Mouse (Mus musculus): ENCODE data around the gene Slc15a3. TPM values are rescaled to one million over a fixed set of nuclear protein-coding genes. Genes with fewer than 3 reads are reported as not detected.

Gene Slc15a3
- polyA plus RNA-seq (2014; fragmentation: Illumina TruSeq; extraction: RNeasy Lipid Tissue Mini Kit (QIAGEN cat#74804); ENCODE audit: low read depth, low replicate concordance), result 1.8 TPM

GRCm38 (mm10) chr19:10839010-10839892, at the start of gene Slc15a3:
Gene Slc15a3 (plus strand): TSS chr19:10839727.

DNA sequence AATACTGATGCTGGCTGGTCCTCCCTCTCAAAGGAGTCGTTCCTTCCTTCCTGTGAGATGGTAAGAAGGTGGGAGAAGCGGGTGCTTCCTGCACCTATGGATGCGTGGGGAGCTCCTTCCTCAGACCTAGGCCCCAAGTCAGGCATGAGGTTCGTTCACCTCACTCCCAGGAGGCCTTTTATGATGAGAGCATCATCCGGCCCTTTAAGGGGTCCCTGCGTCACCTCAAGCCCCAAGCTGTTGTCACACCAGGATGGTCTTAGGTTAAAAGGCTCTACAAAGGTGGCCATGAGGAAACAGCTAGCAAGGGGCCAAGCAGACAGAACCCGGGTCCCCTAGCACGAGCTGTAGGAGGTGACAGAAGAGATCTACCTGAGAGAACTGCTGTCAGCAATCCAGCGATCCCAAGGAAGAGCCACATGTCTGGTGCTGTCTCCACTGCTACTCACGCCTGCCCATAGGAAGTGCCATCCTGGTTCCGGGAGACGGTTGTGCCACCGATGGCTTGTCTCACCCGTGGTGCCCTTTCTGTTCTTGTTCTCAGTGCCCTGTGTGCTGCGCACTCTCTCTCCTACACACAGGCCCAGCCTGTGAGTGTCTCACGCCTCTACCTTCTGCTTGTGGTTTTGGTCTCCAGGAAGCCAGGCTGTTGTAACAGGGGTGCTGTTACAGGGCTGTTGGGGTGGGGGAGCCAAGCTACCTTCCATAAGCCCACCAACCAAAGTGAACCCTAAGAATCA, 9.9 kb upstream of the Slc15a3 start, which contains the start of gene Cd6:
Cd6 (minus strand) TSS at position 623 of the 740 bp plus-strand sequence.

GRCm38 (mm10) chr19:10869886-10870527, 30.5 kb downstream of the Slc15a3 start, which contains the start of gene Tmem132a:
Gene Tmem132a (minus strand): TSS chr19:10869940.

DNA sequence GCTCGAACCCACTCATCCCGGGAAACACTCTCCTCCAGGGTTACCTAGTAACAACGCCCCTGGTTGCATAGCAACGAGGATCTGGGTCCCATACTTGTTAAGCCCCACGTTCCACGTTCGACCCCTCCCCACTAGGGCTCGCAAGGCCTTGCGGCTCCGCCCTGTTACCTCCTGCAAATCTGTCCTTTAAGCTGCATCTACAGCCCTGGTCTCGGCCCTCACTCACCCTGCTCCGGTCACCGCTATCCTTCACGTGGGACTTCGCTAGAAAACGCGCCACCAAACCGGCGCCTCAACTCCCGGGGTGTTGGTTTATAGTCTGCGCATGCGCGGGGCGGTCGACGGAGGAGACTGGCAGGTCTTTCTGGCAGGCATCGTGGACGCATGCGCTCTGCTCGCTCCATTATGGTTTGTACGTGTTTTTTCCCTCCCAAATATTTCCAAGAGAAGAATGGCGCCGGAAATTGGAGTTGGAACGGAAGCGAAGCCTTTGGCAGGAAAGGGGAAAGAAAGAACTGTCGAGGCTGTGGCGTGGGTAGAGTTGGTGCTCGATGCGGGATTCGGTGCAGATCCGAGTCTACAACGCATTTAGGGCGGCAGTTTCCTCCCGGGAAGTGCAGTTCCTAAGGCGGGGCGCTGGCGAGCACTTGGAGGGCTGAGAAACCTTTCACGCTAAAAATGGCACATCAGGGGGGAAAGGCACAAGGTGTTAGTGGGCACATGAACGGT, 42.1 kb downstream of the Slc15a3 start, which contains the start of gene Tmem109:
Tmem109 (minus strand) TSS at position 576 of the 729 bp plus-strand sequence.

DNA sequence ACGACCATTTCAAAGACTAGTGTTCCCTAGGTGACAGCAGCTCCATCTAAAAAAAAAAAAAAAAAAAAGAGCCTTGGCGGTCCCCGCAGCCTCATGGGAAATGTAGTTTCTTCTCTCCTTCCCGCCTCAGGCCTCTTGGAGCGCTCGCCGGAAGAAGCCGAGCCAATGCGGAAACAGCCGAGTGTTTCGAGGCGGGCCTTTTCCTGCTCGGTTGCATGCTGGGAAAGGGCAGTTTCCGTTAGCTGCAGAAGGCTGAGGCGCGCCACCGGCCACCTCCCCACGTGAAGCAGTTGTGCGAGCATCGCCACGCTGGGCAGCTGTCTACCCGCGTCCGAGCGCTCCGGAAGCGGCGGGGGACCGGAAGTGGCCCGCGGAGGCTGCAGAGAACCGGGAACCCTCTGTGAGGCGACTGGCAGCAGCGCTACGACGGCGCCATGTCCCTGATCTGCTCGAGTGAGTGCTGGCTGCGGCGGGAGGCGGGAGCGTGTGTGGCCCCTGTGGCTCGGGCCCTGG, 55.5 kb downstream of the Slc15a3 start, which contains the start of gene Prpf19:
Prpf19 (plus strand) TSS at position 216 of the 513 bp plus-strand sequence.

Other genes with a start within 250 kb of the Slc15a3 start
- gene Ddb1, start 234.4 kb upstream of the Slc15a3 start, polyA plus RNA-seq (2014; fragmentation: Illumina TruSeq; extraction: RNeasy Lipid Tissue Mini Kit (QIAGEN cat#74804); ENCODE audit: low read depth, low replicate concordance), result 37.0 TPM
- 18.9 TPM for gene Tkfc, start 234.1 kb upstream of the Slc15a3 start, polyA plus RNA-seq (2014; fragmentation: Illumina TruSeq; extraction: RNeasy Lipid Tissue Mini Kit (QIAGEN cat#74804); ENCODE audit: low read depth, low replicate concordance)
- gene Vwce, start 205.5 kb upstream of the Slc15a3 start, polyA plus RNA-seq (2014; fragmentation: Illumina TruSeq; extraction: RNeasy Lipid Tissue Mini Kit (QIAGEN cat#74804); ENCODE audit: low read depth, low replicate concordance), result 4.2 TPM
- gene Pga5, start 161.7 kb upstream of the Slc15a3 start, polyA plus RNA-seq (2014; fragmentation: Illumina TruSeq; extraction: RNeasy Lipid Tissue Mini Kit (QIAGEN cat#74804); ENCODE audit: low read depth, low replicate concordance), result not detected
- gene Vps37c, start 151.0 kb upstream of the Slc15a3 start, polyA plus RNA-seq (2014; fragmentation: Illumina TruSeq; extraction: RNeasy Lipid Tissue Mini Kit (QIAGEN cat#74804); ENCODE audit: low read depth, low replicate concordance), result 1.7 TPM
- gene Cd5, start 100.7 kb upstream of the Slc15a3 start, polyA plus RNA-seq (2014; fragmentation: Illumina TruSeq; extraction: RNeasy Lipid Tissue Mini Kit (QIAGEN cat#74804); ENCODE audit: low read depth, low replicate concordance), result not detected
- not detected for gene Cd6, start 9.7 kb upstream of the Slc15a3 start, polyA plus RNA-seq (2014; fragmentation: Illumina TruSeq; extraction: RNeasy Lipid Tissue Mini Kit (QIAGEN cat#74804); ENCODE audit: low read depth, low replicate concordance)
- gene Tmem132a, start 30.2 kb downstream of the Slc15a3 start, polyA plus RNA-seq (2014; fragmentation: Illumina TruSeq; extraction: RNeasy Lipid Tissue Mini Kit (QIAGEN cat#74804); ENCODE audit: low read depth, low replicate concordance), result not detected
- gene Tmem109, start 42.3 kb downstream of the Slc15a3 start, polyA plus RNA-seq (2014; fragmentation: Illumina TruSeq; extraction: RNeasy Lipid Tissue Mini Kit (QIAGEN cat#74804); ENCODE audit: low read depth, low replicate concordance), result 2.3 TPM
- 30.7 TPM for gene Prpf19, start 55.5 kb downstream of the Slc15a3 start, polyA plus RNA-seq (2014; fragmentation: Illumina TruSeq; extraction: RNeasy Lipid Tissue Mini Kit (QIAGEN cat#74804); ENCODE audit: low read depth, low replicate concordance)
- gene Zp1, start 80.9 kb downstream of the Slc15a3 start, polyA plus RNA-seq (2014; fragmentation: Illumina TruSeq; extraction: RNeasy Lipid Tissue Mini Kit (QIAGEN cat#74804); ENCODE audit: low read depth, low replicate concordance), result not detected
- gene Ptgdr2, start 97.4 kb downstream of the Slc15a3 start, polyA plus RNA-seq (2014; fragmentation: Illumina TruSeq; extraction: RNeasy Lipid Tissue Mini Kit (QIAGEN cat#74804); ENCODE audit: low read depth, low replicate concordance), result not detected
- 1.4 TPM for gene Ccdc86, start 109.5 kb downstream of the Slc15a3 start, polyA plus RNA-seq (2014; fragmentation: Illumina TruSeq; extraction: RNeasy Lipid Tissue Mini Kit (QIAGEN cat#74804); ENCODE audit: low read depth, low replicate concordance)
- not detected for gene Ms4a10, start 134.9 kb downstream of the Slc15a3 start, polyA plus RNA-seq (2014; fragmentation: Illumina TruSeq; extraction: RNeasy Lipid Tissue Mini Kit (QIAGEN cat#74804); ENCODE audit: low read depth, low replicate concordance)
- not detected for gene Ms4a15, start 153.5 kb downstream of the Slc15a3 start, polyA plus RNA-seq (2014; fragmentation: Illumina TruSeq; extraction: RNeasy Lipid Tissue Mini Kit (QIAGEN cat#74804); ENCODE audit: low read depth, low replicate concordance)
- not detected for gene Ms4a18, start 178.3 kb downstream of the Slc15a3 start, polyA plus RNA-seq (2014; fragmentation: Illumina TruSeq; extraction: RNeasy Lipid Tissue Mini Kit (QIAGEN cat#74804); ENCODE audit: low read depth, low replicate concordance)
- gene Ms4a8a, start 241.4 kb downstream of the Slc15a3 start, polyA plus RNA-seq (2014; fragmentation: Illumina TruSeq; extraction: RNeasy Lipid Tissue Mini Kit (QIAGEN cat#74804); ENCODE audit: low read depth, low replicate concordance), result 1.8 TPM